Mouse (Mus musculus): Measurements from ENCODE around the gene Grpr. TPM values are rescaled to one million over a fixed set of nuclear protein-coding genes. Genes with fewer than 3 reads are reported as not detected.

Grpr gene
- polyA plus RNA-seq (2015; fragmentation: Nextera tagmentation; extraction: Ambion mirVana) = 2.4 TPM in 2 replicates

- no peak within 1 kb of the TSS for H3K4me2 ChIP-seq (ENCODE audit: low read length)
- H3K9ac ChIP-seq (ENCODE audit: low read depth, low read length) = no peak within 1 kb of the TSS
- no peaks in the 10 kb centered on the region for H3K36me3 ChIP-seq (ENCODE audit: control insufficient read depth, insufficient read depth, low read length)
- H3K27me3 ChIP-seq (replicated peaks; ENCODE audit: control insufficient read depth, insufficient read depth, low read length) = peaks cover 4% of the 10 kb centered on the region; the same call in 1 of the 2 replicates
- peak; percentile 93 for ATAC-seq
- H3K4me1 ChIP-seq (ENCODE audit: control insufficient read depth, insufficient read depth, low read depth, low read length) = no peaks in the 10 kb centered on the region
- H3K4me3 ChIP-seq (ENCODE audit: low read length) = no peak within 1 kb of the TSS
- no peaks in the 10 kb centered on the region for H3K9me3 ChIP-seq (ENCODE audit: control insufficient read depth, low read length)
- 13% methylated on average over 7 of the region's 7 CpGs for WGBS
- no peak within 1 kb of the TSS for H3K27ac ChIP-seq (ENCODE audit: low read depth, low read length)
These were observed at the start of gene Grpr for GRCm38 (mm10) chrX:163549666-163550065. Grpr (minus strand) TSS chrX:163549677.

GRCm38 (mm10) chrX:163560521-163560920 lies 11.0 kb upstream of the Grpr start:
- Histone ChIP-seq H3K4me1 (ENCODE audit: control insufficient read depth, insufficient read depth, low read depth, low read length) (no peaks in the 10 kb centered on the region), H3K4me3 (ENCODE audit: low read length) (no peak overlapping the region), H3K9me3 (ENCODE audit: control insufficient read depth, low read length) (no peaks in the 10 kb centered on the region), H3K4me2 (ENCODE audit: low read length) (no peak overlapping the region), H3K27ac (ENCODE audit: low read depth, low read length) (no peak overlapping the region), H3K36me3 (ENCODE audit: control insufficient read depth, insufficient read depth, low read length) (no peaks in the 10 kb centered on the region), H3K27me3 (replicated peaks; ENCODE audit: control insufficient read depth, insufficient read depth, low read length) (no peaks in the 10 kb centered on the region), H3K9ac (ENCODE audit: low read depth, low read length) (no peak overlapping the region)
- ATAC-seq = no peak
- WGBS = 74% methylated on average over 3 of the region's 3 CpGs

DNA sequence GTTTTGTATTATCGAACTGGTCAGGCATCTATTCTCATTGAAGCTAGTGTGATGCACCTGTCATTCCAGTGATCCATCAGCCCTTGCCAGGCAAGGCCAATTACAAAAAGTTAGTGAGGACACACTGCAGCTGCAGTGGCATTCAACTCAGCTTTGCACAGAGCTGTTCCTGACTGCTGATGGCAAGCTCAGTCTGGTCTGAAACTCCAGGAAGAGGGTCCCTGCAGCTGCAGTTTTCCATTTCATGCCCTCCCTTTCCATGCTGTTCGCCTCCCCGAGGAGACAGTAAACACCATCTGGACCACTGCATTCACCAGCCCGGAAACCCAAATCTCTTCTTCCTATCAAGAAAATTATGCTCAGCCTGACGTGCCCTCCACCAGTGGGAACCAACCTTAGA lies 2.4 kb downstream of the Grpr start:
- no peak overlapping the region for H3K4me3 ChIP-seq (ENCODE audit: low read length)
- no peak overlapping the region for H3K4me2 ChIP-seq (ENCODE audit: low read length)
- no peak overlapping the region for H3K9ac ChIP-seq (ENCODE audit: low read depth, low read length)
- ATAC-seq = no peak
- no peak overlapping the region for H3K27ac ChIP-seq (ENCODE audit: low read depth, low read length)
- no peaks in the 10 kb centered on the region for H3K9me3 ChIP-seq (ENCODE audit: control insufficient read depth, low read length)
- H3K27me3 ChIP-seq (replicated peaks; ENCODE audit: control insufficient read depth, insufficient read depth, low read length) = peaks cover 4% of the 10 kb centered on the region; the same call in 1 of the 2 replicates
- H3K36me3 ChIP-seq (ENCODE audit: control insufficient read depth, insufficient read depth, low read length) = no peaks in the 10 kb centered on the region
- WGBS = 77% methylated on average over 5 of the region's 5 CpGs
- no peaks in the 10 kb centered on the region for H3K4me1 ChIP-seq (ENCODE audit: control insufficient read depth, insufficient read depth, low read depth, low read length)

DNA sequence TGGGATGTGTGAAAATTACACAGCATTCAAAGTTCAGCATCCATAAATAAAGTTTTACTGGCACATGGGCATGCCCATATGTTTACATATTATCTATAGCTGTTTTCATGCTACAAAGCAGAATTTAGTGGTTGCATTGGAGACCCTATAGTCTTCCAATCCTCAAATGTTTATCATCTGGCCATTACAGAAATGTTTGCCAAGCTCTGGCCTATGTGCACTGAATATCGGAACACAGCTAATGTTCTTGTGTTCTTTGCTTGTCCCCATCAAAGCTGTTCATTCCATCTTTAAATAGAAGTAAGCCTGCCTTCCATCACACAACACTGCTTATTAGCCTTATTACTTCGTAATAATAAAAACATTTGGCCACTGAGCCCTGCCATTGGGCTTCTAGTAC lies 16.6 kb downstream of the Grpr start:
- Histone ChIP-seq H3K27ac (ENCODE audit: low read depth, low read length) (no peak overlapping the region), H3K4me3 (ENCODE audit: low read length) (no peak overlapping the region), H3K4me2 (ENCODE audit: low read length) (no peak overlapping the region), H3K9ac (ENCODE audit: low read depth, low read length) (no peak overlapping the region), H3K9me3 (ENCODE audit: control insufficient read depth, low read length) (no peaks in the 10 kb centered on the region), H3K27me3 (replicated peaks; ENCODE audit: control insufficient read depth, insufficient read depth, low read length) (no peaks in the 10 kb centered on the region; the same call in 1 of the 2 replicates), H3K36me3 (ENCODE audit: control insufficient read depth, insufficient read depth, low read length) (no peaks in the 10 kb centered on the region), H3K4me1 (ENCODE audit: control insufficient read depth, insufficient read depth, low read depth, low read length) (no peaks in the 10 kb centered on the region)
- no peak for ATAC-seq
- WGBS = 78% methylated on average over 2 of the region's 2 CpGs

DNA sequence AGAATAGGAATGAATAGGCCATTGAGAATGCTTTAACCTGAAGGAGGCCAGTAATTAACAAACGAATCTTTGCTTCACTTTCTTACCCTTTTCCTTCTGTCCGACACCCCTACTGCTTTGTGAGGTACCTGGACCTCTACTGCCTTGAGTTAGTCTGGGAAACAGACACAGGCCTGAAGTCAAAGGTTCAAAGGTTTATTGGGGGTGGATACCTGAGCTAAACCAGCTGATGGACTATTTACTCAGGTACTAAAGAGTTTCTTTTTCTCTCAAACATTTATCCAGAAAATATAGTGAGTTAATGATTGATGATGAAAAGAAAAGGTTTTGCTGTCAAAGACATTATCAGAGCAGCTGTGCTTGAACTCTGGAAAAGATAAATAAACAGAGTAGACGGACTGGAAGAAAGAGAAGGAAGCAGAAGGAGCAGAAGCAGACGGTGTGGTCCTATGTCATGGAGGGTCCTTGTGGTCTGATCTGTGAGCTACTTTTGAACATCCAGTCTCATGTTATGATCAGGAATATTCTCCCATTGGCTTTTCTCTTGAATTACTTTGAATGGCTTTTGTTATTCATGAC lies 30.4 kb downstream of the Grpr start:
- WGBS = 88% methylated on average over 4 of the region's 4 CpGs
- no peak overlapping the region for H3K27ac ChIP-seq (ENCODE audit: low read depth, low read length)
- ATAC-seq = no peak
- no peak overlapping the region for H3K4me3 ChIP-seq (ENCODE audit: low read length)
- H3K36me3 ChIP-seq (ENCODE audit: control insufficient read depth, insufficient read depth, low read length) = no peaks in the 10 kb centered on the region
- no peaks in the 10 kb centered on the region for H3K9me3 ChIP-seq (ENCODE audit: control insufficient read depth, low read length)
- H3K9ac ChIP-seq (ENCODE audit: low read depth, low read length) = no peak overlapping the region
- no peak overlapping the region for H3K4me2 ChIP-seq (ENCODE audit: low read length)
- no peaks in the 10 kb centered on the region for H3K4me1 ChIP-seq (ENCODE audit: control insufficient read depth, insufficient read depth, low read depth, low read length)
- no peaks in the 10 kb centered on the region; the same call in 1 of the 2 replicates for H3K27me3 ChIP-seq (replicated peaks; ENCODE audit: control insufficient read depth, insufficient read depth, low read length)

- Histone ChIP-seq H3K36me3 (ENCODE audit: control insufficient read depth, insufficient read depth, low read length) (no peaks in the 10 kb centered on the region), H3K27ac (ENCODE audit: low read depth, low read length) (no peak overlapping the region), H3K4me2 (ENCODE audit: low read length) (no peak overlapping the region), H3K4me3 (ENCODE audit: low read length) (no peak overlapping the region), H3K9ac (ENCODE audit: low read depth, low read length) (no peak overlapping the region), H3K9me3 (ENCODE audit: control insufficient read depth, low read length) (no peaks in the 10 kb centered on the region), H3K4me1 (ENCODE audit: control insufficient read depth, insufficient read depth, low read depth, low read length) (no peaks in the 10 kb centered on the region), H3K27me3 (replicated peaks; ENCODE audit: control insufficient read depth, insufficient read depth, low read length) (no peaks in the 10 kb centered on the region; the same call in 1 of the 2 replicates)
- WGBS = 41% methylated on average over 2 of the region's 2 CpGs
- ATAC-seq = 0 out of 2 replicates have a peak, but pooled peaks have one; percentile 20
These were observed 37.7 kb downstream of the Grpr start for GRCm38 (mm10) chrX:163511766-163512165.

- H3K4me2 ChIP-seq (ENCODE audit: low read length) = no peak overlapping the region
- no peaks in the 10 kb centered on the region; the same call in 1 of the 2 replicates for H3K27me3 ChIP-seq (replicated peaks; ENCODE audit: control insufficient read depth, insufficient read depth, low read length)
- no peak overlapping the region for H3K4me3 ChIP-seq (ENCODE audit: low read length)
- 81% methylated on average over 3 of the region's 3 CpGs for WGBS
- no peaks in the 10 kb centered on the region for H3K36me3 ChIP-seq (ENCODE audit: control insufficient read depth, insufficient read depth, low read length)
- ATAC-seq = no peak
- no peaks in the 10 kb centered on the region for H3K4me1 ChIP-seq (ENCODE audit: control insufficient read depth, insufficient read depth, low read depth, low read length)
- no peak overlapping the region for H3K27ac ChIP-seq (ENCODE audit: low read depth, low read length)
- no peak overlapping the region for H3K9ac ChIP-seq (ENCODE audit: low read depth, low read length)
- no peaks in the 10 kb centered on the region for H3K9me3 ChIP-seq (ENCODE audit: control insufficient read depth, low read length)
These were observed 47.4 kb downstream of the Grpr start for GRCm38 (mm10) chrX:163502088-163502487.

Other genes starting within 250 kb of the Grpr start
- 4.7 and 5.8 TPM in 2 replicates for gene Rnf138rt1, start 211.7 kb upstream of the Grpr start, polyA plus RNA-seq (2015; fragmentation: Nextera tagmentation; extraction: Ambion mirVana)